Mouse (Mus musculus) spleen, adult 2 months (tissue): ENCODE measurements around the gene Dnajc5. TPM values are rescaled to one million over a fixed set of nuclear protein-coding genes. Genes with fewer than 3 reads are reported as not detected.

ENCODE experiments used
- DNase-seq, 2 experiments: peaks; one replicate each; pipeline versions ENCODE4 v3.0.0 to v3.0.0-alpha.2; 2012 to 2021; ENCODE audit warnings: low spot score in 2 of 2, low read depth in 1 of 2
- H3K27ac ChIP-seq: fragments of 200-500 bp; 2 replicates; pipeline ENCODE4 v1.5.1; 2012; ENCODE audit warnings: low read length, inconsistent platforms; ENCODE audit not compliant: insufficient read depth
- H3K27me3 ChIP-seq: fragments of 200-500 bp; 2 replicates; pipeline ENCODE4 v1.6.1; 2012; ENCODE audit warnings: mild to moderate bottlenecking, moderate library complexity, low read length, inconsistent platforms; ENCODE audit not compliant: control insufficient read depth, insufficient read depth
- H3K36me3 ChIP-seq: fragments of 200-500 bp; 2 replicates; pipeline ENCODE4 v1.6.1; 2012; ENCODE audit warnings: mild to moderate bottlenecking, low read length, inconsistent platforms; ENCODE audit not compliant: control insufficient read depth, insufficient read depth
- H3K4me1 ChIP-seq: fragments of 200-500 bp; 2 replicates; pipeline ENCODE4 v1.6.1; 2011; ENCODE audit warnings: inconsistent platforms; ENCODE audit not compliant: control insufficient read depth, insufficient read depth, insufficient read length
- H3K4me3 ChIP-seq: fragments of 200-500 bp; 2 replicates; pipeline ENCODE4 v1.5.1; 2011; ENCODE audit warnings: mild to moderate bottlenecking, inconsistent platforms; ENCODE audit not compliant: insufficient read depth, insufficient read length; ENCODE audit errors: extremely low read depth
- CTCF ChIP-seq: fragments of 200-500 bp; IDR thresholded peaks from 2 replicates; pipeline ENCODE4 v1.5.1; 2011; ENCODE audit warnings: mild to moderate bottlenecking, inconsistent platforms; ENCODE audit not compliant: insufficient read depth, insufficient read length, insufficient replicate concordance; ENCODE audit errors: extremely low read depth
- POLR2A ChIP-seq: fragments of 200-500 bp; IDR thresholded peaks from 2 replicates; pipeline ENCODE4 v1.6.1; 2011; ENCODE audit warnings: low read depth, low read length, inconsistent platforms
- WGBS: fragments of 180-500 bp; shearing (Covaris S2); methylation state at CpG from one replicate; pipeline ENCODE4 v1.1.7; 2018; 5-methylcytosine and 5-hydroxymethylcytosine counted together
- polyA plus RNA-seq: library from polyadenylated mRNA; depleted of rRNA; stranded (reverse); fragments of >200 nt; gene quantifications from 2 replicates; pipeline ENCODE4 v1.2.3, GENCODE M21; 2012

The Dnajc5 gene
- polyA plus RNA-seq, 1 experiment, result 54.4 TPM

DNA sequence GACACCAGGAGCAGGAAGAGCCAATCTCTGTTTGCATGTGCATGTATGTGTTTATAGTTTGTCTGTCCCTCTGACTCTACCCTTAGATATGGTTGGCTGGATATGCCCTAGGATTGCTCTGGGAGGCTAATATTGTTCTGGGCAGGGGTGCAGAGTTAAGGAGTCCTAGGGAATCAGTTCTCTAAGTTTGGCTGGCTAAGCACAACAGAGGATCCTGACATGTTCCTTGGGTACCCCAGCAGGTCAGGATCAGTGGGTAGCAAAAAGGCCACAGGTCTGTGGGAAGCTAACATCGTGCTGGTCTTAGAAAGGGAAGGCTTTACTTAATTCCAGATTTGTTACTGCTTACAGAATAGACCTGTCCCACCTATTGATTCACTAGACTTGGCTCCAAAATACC lies 59.4 kb downstream of the Dnajc5 start:
- 93% methylated on average over 1 of the region's 1 CpGs for WGBS
- Histone ChIP-seq H3K27me3 (no peaks in the 10 kb centered on the region), H3K4me3 (no peak overlapping the region), H3K27ac (no peak overlapping the region), H3K36me3 (peaks cover under 1% of the 10 kb centered on the region; the same call in 1 of the 2 replicates), H3K4me1 (peaks cover 3% of the 10 kb centered on the region; the same call in 1 of the 2 replicates)
- TF ChIP-seq POLR2A (no peak), CTCF (no peak)
- DNase-seq, result no peak

DNA sequence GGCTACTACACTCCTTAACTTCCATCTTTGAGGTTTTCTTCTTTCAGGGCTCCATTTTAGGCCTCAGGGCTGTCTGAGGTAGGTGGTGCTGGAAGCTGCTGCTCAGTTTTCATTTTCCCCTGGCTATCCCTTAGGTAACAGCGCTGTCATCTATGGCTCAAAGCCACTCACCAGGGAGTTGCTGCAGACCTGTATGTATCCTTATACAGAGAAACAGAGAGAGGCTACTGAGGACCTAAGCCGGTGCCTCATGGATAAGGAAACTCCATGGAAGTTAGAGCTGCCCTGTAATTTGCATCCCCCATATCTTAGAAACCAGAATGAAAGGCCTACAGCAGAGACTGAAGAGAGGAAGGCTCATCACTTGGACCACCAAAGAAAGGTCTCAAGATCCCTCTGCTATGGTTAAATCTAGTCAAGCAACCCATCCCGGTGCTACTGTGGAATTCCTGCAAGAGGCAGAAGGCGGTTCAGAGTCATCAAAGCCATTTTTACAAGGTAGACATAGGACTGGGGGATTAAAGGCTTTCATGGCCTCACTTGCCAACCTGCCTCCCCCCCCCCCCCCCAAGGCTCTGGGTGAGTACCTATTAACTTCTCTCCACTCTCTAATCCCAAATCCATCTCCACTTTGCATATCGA lies 60.0 kb downstream of the Dnajc5 start:
- Histone ChIP-seq H3K27me3 (no peaks in the 10 kb centered on the region), H3K36me3 (peaks cover 2% of the 10 kb centered on the region; the same call in 1 of the 2 replicates), H3K4me3 (peak overlapping the region; percentile 78), H3K4me1 (peaks cover 3% of the 10 kb centered on the region; the same call in 1 of the 2 replicates), H3K27ac (peak overlapping the region; percentile 64; the same call in 1 of the 2 replicates)
- DNase-seq, result no peak
- 82% methylated on average over 5 of the region's 5 CpGs for WGBS
- no peak for TF ChIP-seq POLR2A
- no peak for TF ChIP-seq CTCF

DNA sequence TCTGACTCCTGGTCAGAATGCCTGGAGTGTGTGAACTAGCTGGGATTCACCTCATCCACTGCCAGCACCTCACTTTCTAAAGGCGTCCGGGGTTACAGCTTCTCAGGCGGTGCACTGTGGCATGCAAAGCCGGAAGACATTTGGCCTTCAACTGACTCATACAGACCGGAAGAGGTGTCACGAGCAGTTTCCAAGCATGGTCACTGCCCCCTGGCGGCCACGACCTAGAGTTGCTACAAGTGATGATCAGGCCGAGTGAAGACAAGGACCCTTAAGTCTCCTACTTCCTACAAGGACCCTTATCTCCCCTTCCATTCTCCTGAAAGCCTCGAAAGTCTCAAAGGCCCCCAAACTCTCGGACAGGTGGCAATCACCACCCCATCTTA lies 60.7 kb downstream of the Dnajc5 start:
- peak; percentile 79 to 85 for DNase-seq
- peaks cover 3% of the 10 kb centered on the region; the same call in 1 of the 2 replicates for H3K4me1 ChIP-seq
- peak overlapping the region; percentile 78 for H3K4me3 ChIP-seq
- WGBS, result under 1% methylated on average over 11 of the region's 11 CpGs
- peak overlapping the region; percentile 86 for H3K27ac ChIP-seq
- TF ChIP-seq POLR2A (peak; percentile 54; the same call in 1 of the 2 replicates), CTCF (peak; percentile 89; the same call in 1 of the 2 replicates)
- no peaks in the 10 kb centered on the region for H3K27me3 ChIP-seq
- peaks cover 5% of the 10 kb centered on the region for H3K36me3 ChIP-seq

DNA sequence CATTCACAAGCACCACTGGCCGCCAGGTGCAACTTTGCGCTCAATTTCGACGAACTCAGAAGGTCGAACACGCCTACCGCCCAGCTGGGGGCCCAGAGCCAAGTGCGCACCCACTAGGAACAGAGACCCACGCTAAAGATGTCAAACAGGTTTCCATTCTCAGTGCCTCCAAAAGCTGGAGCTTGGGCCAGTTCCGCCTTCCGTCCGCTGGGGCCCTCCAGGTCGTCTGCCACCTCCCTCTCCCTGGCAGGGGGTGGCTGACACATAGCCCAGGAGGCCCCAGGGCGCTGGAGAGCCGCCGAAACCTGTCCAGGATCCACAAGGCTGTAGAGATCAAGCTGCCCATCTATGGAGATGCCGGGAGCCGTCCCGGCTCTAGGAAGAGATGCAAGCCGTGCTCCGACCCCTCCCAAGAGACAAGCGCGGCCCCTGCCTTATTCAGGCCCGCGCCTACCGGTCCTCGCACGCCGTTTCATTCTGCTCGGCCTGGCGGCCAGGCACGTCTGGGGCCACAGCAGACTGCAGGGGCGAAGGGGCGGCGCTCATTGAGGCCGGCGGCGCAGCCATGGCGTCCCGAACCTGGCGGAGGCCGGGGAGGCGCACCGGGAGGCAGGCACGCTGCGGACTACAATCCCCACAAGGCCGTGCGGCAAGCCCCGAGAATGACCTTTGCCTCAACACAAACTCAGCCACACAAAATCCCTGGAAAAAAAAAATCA lies 61.3 kb downstream of the Dnajc5 start:
- Histone ChIP-seq H3K4me1 (peaks cover 3% of the 10 kb centered on the region; the same call in 1 of the 2 replicates), H3K36me3 (peaks cover 10% of the 10 kb centered on the region), H3K27me3 (no peaks in the 10 kb centered on the region), H3K27ac (peak overlapping the region; percentile 86), H3K4me3 (peak overlapping the region; percentile 78)
- peak in 1 of 2 experiments; percentile 84 for DNase-seq
- WGBS, result under 1% methylated on average over 49 of the region's 49 CpGs
- TF ChIP-seq CTCF (no peak), POLR2A (peak; percentile 51)

DNA sequence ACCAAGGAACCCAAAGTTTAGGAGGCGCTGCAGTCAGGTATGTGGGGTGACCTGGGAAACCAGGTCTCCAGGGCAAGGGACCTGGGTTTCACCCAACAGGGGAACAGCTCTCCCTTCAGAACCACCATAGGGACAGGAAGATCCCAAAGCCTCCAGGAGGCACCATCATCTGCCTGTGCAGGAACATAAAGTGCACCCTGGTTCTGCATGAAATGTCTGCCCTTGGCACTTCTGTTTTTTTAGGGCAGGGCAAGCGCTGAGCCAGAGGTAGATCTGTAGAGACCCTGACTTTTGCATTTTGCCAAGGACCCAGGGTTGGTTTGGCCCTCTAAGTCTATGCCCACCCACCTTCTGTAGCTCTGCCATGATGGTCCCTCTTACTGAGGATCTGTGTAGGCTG lies 62.1 kb downstream of the Dnajc5 start:
- Histone ChIP-seq H3K27ac (no peak overlapping the region), H3K36me3 (peaks cover 11% of the 10 kb centered on the region), H3K27me3 (no peaks in the 10 kb centered on the region), H3K4me1 (peaks cover 3% of the 10 kb centered on the region; the same call in 1 of the 2 replicates), H3K4me3 (no peak overlapping the region)
- WGBS, result 78% methylated on average over 2 of the region's 2 CpGs
- TF ChIP-seq POLR2A (no peak), CTCF (no peak)
- DNase-seq, result no peak

DNA sequence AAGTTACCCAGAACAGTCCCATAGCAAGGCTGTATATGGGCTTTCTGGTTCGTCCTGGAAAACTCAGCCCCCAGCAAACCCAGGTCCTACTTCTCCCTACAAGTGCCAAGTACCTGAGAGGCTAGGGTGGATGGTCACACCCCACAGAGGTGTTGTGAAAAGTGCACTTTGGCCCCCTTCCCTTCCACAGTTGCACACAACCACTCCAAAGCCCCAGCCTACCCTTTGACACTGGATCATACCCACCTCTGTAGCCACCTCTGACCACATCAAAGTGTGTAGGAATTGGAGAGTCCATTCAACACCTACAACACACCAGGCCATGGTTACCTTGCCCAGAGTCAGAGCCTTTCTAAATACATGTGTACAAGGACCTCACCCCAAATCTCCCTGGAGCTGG lies 62.7 kb downstream of the Dnajc5 start:
- H3K4me3 ChIP-seq, result no peak overlapping the region
- H3K27me3 ChIP-seq, result no peaks in the 10 kb centered on the region
- DNase-seq, result no peak
- peaks cover 15% of the 10 kb centered on the region for H3K36me3 ChIP-seq
- H3K27ac ChIP-seq, result no peak overlapping the region
- WGBS, result 91% methylated on average over 1 of the region's 1 CpGs
- TF ChIP-seq CTCF (no peak), POLR2A (no peak)
- H3K4me1 ChIP-seq, result peaks cover 3% of the 10 kb centered on the region; the same call in 1 of the 2 replicates
